In the genomic region with DNA sequence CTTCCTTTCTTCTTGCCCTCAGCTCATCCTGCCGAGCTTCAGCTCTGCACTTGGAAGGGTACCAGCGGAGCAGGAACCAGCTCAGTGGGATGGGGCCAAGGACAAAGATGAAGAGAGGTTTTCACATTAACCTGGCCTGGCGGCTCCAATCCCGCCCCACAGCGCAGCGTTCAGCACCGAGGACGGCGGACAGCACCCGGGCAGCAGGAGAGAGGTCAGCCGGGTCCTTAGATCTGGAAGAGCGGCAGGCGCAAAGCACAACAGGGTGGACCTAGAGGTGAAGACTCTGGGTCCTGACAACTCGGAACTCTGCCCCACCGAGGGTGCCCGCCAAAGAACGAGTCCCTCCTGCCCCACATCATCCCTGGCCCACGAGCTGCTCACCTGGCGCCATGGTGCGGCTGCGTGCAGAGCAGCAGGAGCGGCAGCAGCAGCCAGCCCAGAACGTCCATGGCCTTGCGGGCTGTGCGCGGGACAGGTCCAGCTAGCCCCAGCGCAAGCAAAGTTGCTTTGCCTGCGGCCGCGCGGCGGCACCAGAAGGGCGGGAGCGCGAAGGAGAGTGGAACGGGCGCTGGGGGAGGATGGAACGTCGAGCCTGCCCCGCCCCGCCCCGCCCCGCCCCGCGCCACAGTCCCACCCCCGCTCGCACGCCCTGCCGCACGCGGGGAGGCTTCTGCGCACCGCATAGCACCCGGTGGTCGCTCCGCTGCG, we compare ENCODE assay signal across 7 mouse cellular contexts. TPM values are rescaled to one million over a fixed set of nuclear protein-coding genes. Genes with fewer than 3 reads are reported as not detected.
DNase-seq lines count a peak whose midpoint lies in the region; ATAC-seq lines count a peak whose summit lies in the region.

A gene (minus strand): TSS at position 602 of the 711 bp plus-strand sequence.

- ATAC-seq in forebrain, embryonic 16.5 days: peak; percentile 67
- ATAC-seq in hindbrain, embryonic 14.5 days (ENCODE audit: low FRiP score): peak; percentile 24; the same call in 1 of the 2 replicates
- ATAC-seq in stomach, embryonic 14.5 days (ENCODE audit: insufficient number of reproducible peaks, insufficient read depth, low FRiP score, low read depth): peak; percentile 61; the same call in 1 of the 2 replicates

- 1% methylated on average over 54 of the region's 57 CpGs for WGBS in forebrain, embryonic 16.5 days
- 2% methylated on average over 43 of the region's 57 CpGs for WGBS in hindbrain, embryonic 14.5 days
- 1% methylated on average over 43 of the region's 57 CpGs for WGBS in stomach, embryonic 14.5 days

- H3K27me3 ChIP-seq in forebrain, embryonic 16.5 days (replicated peaks; ENCODE audit: control insufficient read depth, insufficient read depth, low read length): peaks cover 28% of the 10 kb centered on the region
- peaks cover 49% of the 10 kb centered on the region for H3K27me3 ChIP-seq in hindbrain, embryonic 14.5 days (ENCODE audit: control insufficient read depth, insufficient read depth, low read length)
- H3K27me3 ChIP-seq in stomach, embryonic 14.5 days (ENCODE audit: control insufficient read depth, insufficient read depth, low read length): peaks cover 5% of the 10 kb centered on the region; the same call in 1 of the 2 replicates

- peak within 1 kb of the TSS; percentile 50 for H3K4me3 ChIP-seq in forebrain, embryonic 16.5 days (replicated peaks; ENCODE audit: low read length)
- peak within 1 kb of the TSS; percentile 36 for H3K4me3 ChIP-seq in hindbrain, embryonic 14.5 days (replicated peaks; ENCODE audit: low read length)
- peak within 1 kb of the TSS; percentile 27 for H3K4me3 ChIP-seq in stomach, embryonic 14.5 days (ENCODE audit: low read depth, low read length)

- no peak within 1 kb of the TSS for H3K27ac ChIP-seq in forebrain, embryonic 16.5 days (ENCODE audit: low read length)
- H3K27ac ChIP-seq in hindbrain, embryonic 14.5 days: no peak within 1 kb of the TSS
- H3K27ac ChIP-seq in stomach, embryonic 14.5 days (ENCODE audit: low read length): no peak within 1 kb of the TSS

- DNase-seq in Muller cell, postnatal 12 days (ENCODE audit: inconsistent ontology term): peak; percentile 69
- peak; percentile 9 for DNase-seq in c-Kit-positive CD71-positive TER-119-positive erythroid progenitor cells, embryonic 14.5 days (ENCODE audit: low spot score)
- no peak for DNase-seq in hindbrain, embryonic 14.5 days (ENCODE audit: low spot score)
- DNase-seq in left cerebral cortex, postnatal 25 days (ENCODE audit: low spot score in 2 of 2): peak; percentile 64 to 65
- peak; percentile 68 for DNase-seq in mesoderm, embryonic 11.5 days (ENCODE audit: low read depth, low spot score)

- H3K4me1 ChIP-seq in forebrain, embryonic 16.5 days (replicated peaks; ENCODE audit: control insufficient read depth, insufficient read depth, low read length): peaks cover 9% of the 10 kb centered on the region
- H3K4me1 ChIP-seq in hindbrain, embryonic 14.5 days (replicated peaks; ENCODE audit: control insufficient read depth, insufficient read depth, low read length): no peaks in the 10 kb centered on the region
- H3K4me1 ChIP-seq in stomach, embryonic 14.5 days (ENCODE audit: control insufficient read depth, insufficient read depth, low read length): no peaks in the 10 kb centered on the region

- no peaks in the 10 kb centered on the region for H3K36me3 ChIP-seq in forebrain, embryonic 16.5 days (ENCODE audit: control insufficient read depth, insufficient read depth)
- no peaks in the 10 kb centered on the region for H3K36me3 ChIP-seq in hindbrain, embryonic 14.5 days (replicated peaks; ENCODE audit: control insufficient read depth, insufficient read depth)
- H3K36me3 ChIP-seq in stomach, embryonic 14.5 days (ENCODE audit: control insufficient read depth, insufficient read depth, low read length): no peaks in the 10 kb centered on the region

- H3K9ac ChIP-seq in forebrain, embryonic 16.5 days (replicated peaks; ENCODE audit: low read depth, low read length): peak within 1 kb of the TSS; percentile 51
- 0 out of 2 replicates have a peak within 1 kb of the TSS, but pooled peaks have one; percentile 22 for H3K9ac ChIP-seq in hindbrain, embryonic 14.5 days
- no peak within 1 kb of the TSS for H3K9ac ChIP-seq in stomach, embryonic 14.5 days (replicated peaks; ENCODE audit: low read depth, low read length)

- H3K9me3 ChIP-seq in forebrain, embryonic 16.5 days (ENCODE audit: control insufficient read depth, low read length): no peaks in the 10 kb centered on the region
- no peaks in the 10 kb centered on the region for H3K9me3 ChIP-seq in hindbrain, embryonic 14.5 days (ENCODE audit: control insufficient read depth, low read length)
- H3K9me3 ChIP-seq in stomach, embryonic 14.5 days (ENCODE audit: control insufficient read depth, low read depth, low read length): no peaks in the 10 kb centered on the region

- peak within 1 kb of the TSS; percentile 79 for H3K4me2 ChIP-seq in forebrain, embryonic 16.5 days (ENCODE audit: low read length)
- H3K4me2 ChIP-seq in hindbrain, embryonic 14.5 days (replicated peaks): peak within 1 kb of the TSS; percentile 64
- peak within 1 kb of the TSS; percentile 80 for H3K4me2 ChIP-seq in stomach, embryonic 14.5 days (replicated peaks; ENCODE audit: low read depth, low read length)

- intact Hi-C loops in left cerebral cortex, postnatal 25 days (cut with DNase I): loop anchor here (5.0 kb wide), 1 partner anchor 90 kb away; no protein-coding TSS in a partner anchor

RNA-seq across cellular contexts. Expression of the gene that starts here (rescaled TPM):
- 2.2 and 3.2 TPM in 2 replicates for polyA plus RNA-seq in forebrain, embryonic 16.5 days (2015; fragmentation: Nextera tagmentation; extraction: Ambion mirVana)
- 0.13 TPM in 1 of 2 replicates, not detected in the other for polyA plus RNA-seq in hindbrain, embryonic 14.5 days (2014; fragmentation: Nextera tagmentation; extraction: Ambion mirVana)
- 10 to 100 TPM; 73.4 to 78.2 TPM for total RNA-seq in left cerebral cortex, postnatal 25 days (2021)
- not detected in 2 replicates for polyA plus RNA-seq in stomach, embryonic 14.5 days (2014; fragmentation: Nextera tagmentation; extraction: Ambion mirVana)

Comparison
In these comparisons a context has a peak if more than half of its experiments do, and no peak if none do; other contexts are left out.
1. Peak in ATAC-seq, H3K4me3 ChIP-seq, H3K9ac ChIP-seq and H3K4me2 ChIP-seq in hindbrain, embryonic 14.5 days; RNA of the gene not detected or under 1 TPM.
2. Peak in ATAC-seq, H3K4me3 ChIP-seq and H3K4me2 ChIP-seq in stomach, embryonic 14.5 days; RNA of the gene not detected or under 1 TPM.